Mouse (Mus musculus) brain, embryonic 14.5 days (tissue): ENCODE measurements at regions not wholly inside any gene's neighbourhood (a gene's known extent, or its start where the extent isn't known, plus 50 kb on each side); places are given as distances from the start of the nearest gene placed in this dataset.

ENCODE experiments used
- CTCF ChIP-seq: fragments of 200-500 bp; IDR thresholded peaks from 2 replicates; pipeline ENCODE4 v1.5.1; 2012; ENCODE audit warnings: inconsistent platforms, mild to moderate bottlenecking, moderate library complexity, borderline replicate concordance; ENCODE audit not compliant: insufficient read depth, insufficient read length; ENCODE audit errors: extremely low read depth
- POLR2A ChIP-seq: fragments of 200-500 bp; IDR thresholded peaks from 2 replicates; pipeline ENCODE4 v1.6.1; 2012; ENCODE audit warnings: mild to moderate bottlenecking, inconsistent platforms, borderline replicate concordance; ENCODE audit not compliant: poor library complexity, insufficient read depth, insufficient read length, severe bottlenecking; ENCODE audit errors: extremely low read depth

DNA sequence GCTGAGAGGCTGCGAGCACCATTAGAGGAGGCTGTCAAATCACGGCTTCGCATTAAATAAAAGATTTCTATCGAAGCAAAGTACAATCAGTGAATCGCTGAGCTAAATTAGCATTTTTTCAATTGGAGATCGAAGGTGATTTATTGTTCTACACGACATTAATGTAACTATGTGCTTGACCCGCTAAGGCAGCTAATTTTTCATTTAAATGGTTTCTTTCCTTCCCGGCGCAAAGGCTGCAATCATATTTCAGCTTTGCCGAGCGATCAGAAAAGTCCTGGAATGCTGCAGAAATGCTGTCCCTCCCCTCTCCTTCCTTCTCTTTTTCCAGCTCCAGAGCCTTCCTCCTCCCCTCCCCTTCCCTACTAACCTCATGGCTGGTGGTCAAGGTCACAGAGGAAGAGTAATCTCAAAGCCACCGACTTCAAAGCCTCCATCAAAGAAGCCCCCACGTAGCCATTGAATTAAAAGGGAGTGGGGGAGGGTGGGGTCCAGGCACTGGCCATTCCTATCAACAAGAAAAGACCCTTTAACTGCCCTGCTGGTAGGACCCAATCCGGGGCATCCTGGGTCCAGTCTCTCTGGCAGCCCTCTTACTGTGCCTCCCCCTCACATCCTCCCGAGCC is 387.8 kb downstream of the Sorl1 start:
- TF ChIP-seq CTCF (no peak), POLR2A (no peak)
